Mouse (Mus musculus) kidney, postnatal 10 days (tissue): Measurements from ENCODE around the gene Tnfrsf12a.

Experiments used
- DNase-seq: peaks from one replicate; pipeline ENCODE4 v3.0.0; 2021; ENCODE audit warnings: mixed read lengths

Gene Tnfrsf12a

GRCm38 (mm10) chr17:23644613-23645495, 32.4 kb downstream of the Tnfrsf12a start, which contains the start of gene Mmp25:
TSS of gene Mmp25 (minus strand) at chr17:23645277.
- peak; percentile 58 for DNase-seq

DNA sequence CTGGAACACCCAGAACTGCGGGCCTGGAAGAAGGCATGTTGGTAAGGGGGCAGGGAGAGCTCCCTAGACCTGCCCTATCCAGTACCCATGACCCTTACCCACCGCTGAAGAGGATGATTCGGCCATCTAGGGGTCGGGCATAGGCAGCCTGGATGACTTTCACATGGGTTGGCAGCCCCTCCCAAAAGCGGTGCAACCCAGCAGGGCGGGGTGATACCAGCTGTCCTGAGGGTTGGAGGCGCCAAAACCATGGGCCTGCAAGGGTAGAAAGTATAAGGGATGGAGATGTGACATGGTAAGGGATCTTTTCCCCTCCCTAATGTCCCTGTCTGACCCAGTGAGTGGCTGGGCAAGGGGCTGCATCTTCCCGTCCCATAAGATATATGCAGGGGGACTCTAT, 46.0 kb downstream of the Tnfrsf12a start:
- DNase-seq = no peak

DNA sequence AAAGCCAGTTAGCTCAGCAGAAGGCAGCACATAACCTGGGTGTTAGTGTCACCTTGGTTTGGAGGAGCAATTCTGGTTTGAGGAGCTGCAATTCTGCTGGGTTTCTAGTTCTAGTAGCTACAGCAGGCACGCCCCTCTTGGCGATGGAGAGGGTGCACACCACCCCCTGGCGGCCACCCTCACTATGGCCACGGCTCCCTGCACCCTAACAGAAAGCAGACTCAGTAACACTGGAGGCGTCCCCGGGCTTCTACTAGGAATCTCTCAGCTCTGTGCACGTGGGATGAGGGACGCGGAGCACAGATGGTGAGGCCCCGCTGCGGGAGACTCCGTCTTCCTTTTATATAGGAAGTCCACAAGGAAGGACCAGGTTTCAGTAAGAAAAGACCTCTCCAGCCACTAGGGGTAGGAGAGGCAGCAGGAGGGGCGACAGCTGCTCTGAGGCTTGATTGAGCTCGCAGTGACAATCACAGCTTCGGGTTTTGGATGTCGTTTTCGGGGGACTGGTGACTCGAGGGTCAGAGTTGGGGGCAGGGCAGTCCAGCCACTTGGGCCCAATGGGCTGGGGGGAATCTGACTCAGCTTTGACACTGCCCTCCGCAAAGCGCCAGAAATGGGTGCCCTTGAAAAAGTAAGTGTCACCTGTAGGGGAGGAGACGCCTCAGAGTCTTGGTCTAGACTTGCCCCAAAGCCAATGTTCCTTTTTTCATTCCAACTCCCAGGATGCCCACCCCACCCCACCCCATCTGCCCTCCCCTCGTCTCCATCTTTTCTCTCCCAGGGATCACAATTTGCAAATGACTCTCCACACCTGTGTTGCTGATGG, 46.9 kb downstream of the Tnfrsf12a start:
- peak; percentile 88 for DNase-seq

DNA sequence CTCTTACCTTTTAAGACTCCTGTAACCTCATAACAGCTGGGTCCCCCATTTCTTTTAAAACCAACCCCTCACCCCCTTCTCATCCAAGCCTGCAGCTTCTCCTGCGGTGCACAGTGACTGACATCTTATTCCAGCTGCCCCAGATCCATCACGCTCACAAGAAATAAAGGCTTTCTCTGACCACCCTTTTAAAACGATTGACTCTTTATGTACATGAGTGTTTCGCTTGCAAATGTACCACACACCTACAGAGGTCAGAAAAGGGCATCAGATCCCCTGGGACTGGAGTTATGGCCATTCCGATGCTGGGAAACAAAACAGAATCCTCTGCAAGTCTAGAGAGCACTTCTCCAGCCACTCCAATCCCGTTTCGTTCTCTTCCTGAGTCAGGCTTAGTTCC, 49.5 kb downstream of the Tnfrsf12a start:
- DNase-seq = no peak
